Mouse (Mus musculus) colon, adult 2 months (tissue): ENCODE measurements around the gene Tfam. TPM values are rescaled to one million over a fixed set of nuclear protein-coding genes. Genes with fewer than 3 reads are reported as not detected.

ENCODE experiments used
- polyA plus RNA-seq: library from polyadenylated mRNA; depleted of rRNA; stranded (reverse); fragments of >200 nt; gene quantifications from 2 replicates; pipeline ENCODE4 v1.2.3, GENCODE M21; 2012; rRNA removed

Tfam gene
- polyA plus RNA-seq: 6.7 and 6.9 TPM in 2 replicates

DNA sequence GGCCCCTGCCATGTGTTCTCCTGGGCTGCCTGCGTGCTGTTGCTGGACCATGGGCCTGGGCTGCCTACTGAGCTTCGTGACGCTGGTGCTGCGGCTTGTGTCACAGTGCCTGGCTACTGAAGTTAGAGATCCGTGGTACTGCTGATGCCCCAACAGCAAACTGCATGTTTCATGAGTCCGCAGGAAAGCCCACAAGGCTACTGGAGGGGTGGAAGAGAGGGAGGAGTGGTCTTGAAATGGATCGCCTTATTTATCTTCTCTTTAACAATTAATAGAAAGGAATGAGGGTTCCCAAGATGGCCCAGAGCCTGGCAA is at the start of gene Tfam:
Gene Tfam, minus strand, starts transcription at position 41 of the 315 bp plus-strand sequence.

DNA sequence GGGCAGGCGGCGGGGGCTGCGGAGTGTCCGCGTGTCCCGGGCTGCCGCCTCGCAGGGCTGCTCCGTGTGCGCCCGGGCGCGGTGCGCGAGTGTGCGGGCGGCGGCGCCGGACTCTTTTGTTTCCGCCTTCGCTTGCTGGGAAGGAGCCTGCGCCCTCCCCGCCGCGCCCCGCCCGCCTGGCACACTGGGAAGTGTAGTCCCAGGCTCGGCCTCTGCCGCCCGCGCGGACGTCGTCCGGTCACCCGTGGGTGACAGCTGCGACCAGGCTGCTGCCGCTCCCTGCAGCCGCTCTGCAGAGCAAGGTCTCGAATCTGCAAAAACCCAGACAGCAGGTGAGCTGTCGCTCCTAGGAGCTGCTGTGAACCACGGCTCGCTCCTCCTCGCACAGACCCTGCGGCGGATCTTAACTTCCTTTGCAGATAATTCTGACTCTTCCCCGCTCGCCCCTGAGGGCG is 47.1 kb upstream of the Tfam start, which contains the start of gene Ube2d1:
Gene Ube2d1, minus strand, starts transcription at position 137 of the 455 bp plus-strand sequence.

Other genes starting within 250 kb of the Tfam start
- 7.1 and 7.3 TPM in 2 replicates for gene Bicc1, start 78.6 kb downstream of the Tfam start, polyA plus RNA-seq
- 17.8 and 25.1 TPM in 2 replicates for gene Ube2d1, start 47.0 kb upstream of the Tfam start, polyA plus RNA-seq
- 101 and 108 TPM in 2 replicates for gene Cisd1, start 106.7 kb upstream of the Tfam start, polyA plus RNA-seq
- gene Ipmk, start 109.5 kb upstream of the Tfam start, polyA plus RNA-seq: 52.6 and 54.6 TPM in 2 replicates